Mouse (Mus musculus) C2C12 (cell line): ENCODE measurements at regions not wholly inside any gene's neighbourhood (a gene's known extent, or its start where the extent isn't known, plus 50 kb on each side); places are given as distances from the start of the nearest gene placed in this dataset.

ENCODE experiments used
- CTCF ChIP-seq: IDR thresholded peaks from one replicate; pipeline ENCODE4 v1.5.1; 2011; ENCODE audit not compliant: control insufficient read depth, insufficient read depth, insufficient read length
- MYOD1 ChIP-seq: IDR thresholded peaks from one replicate; pipeline ENCODE4 v1.6.1; 2011; ENCODE audit warnings: low read depth; ENCODE audit not compliant: control insufficient read depth, insufficient read length
- USF1 ChIP-seq: IDR thresholded peaks from one replicate; pipeline ENCODE4 v1.6.1; 2011; ENCODE audit warnings: low read depth, mild to moderate bottlenecking, control low read depth, moderate library complexity

- no peak for TF ChIP-seq CTCF
- no peak for TF ChIP-seq MYOD1
- TF ChIP-seq USF1: peak; percentile 52
These were observed 123.8 kb upstream of the Cyyr1 start for GRCm38 (mm10) chr16:85677027-85677426.
